Mouse (Mus musculus) liver, postnatal 0 days (tissue): Measurements from ENCODE around the gene Timm8a2.

ENCODE experiments used
- CTCF ChIP-seq: sonication (generic); IDR thresholded peaks from 2 replicates; pipeline ENCODE4 v1.5.1; 2016; ENCODE audit warnings: antibody characterized with exemption, low read depth
- EP300 ChIP-seq: IDR thresholded peaks from 2 replicates; pipeline ENCODE4 v1.6.1; 2016; ENCODE audit warnings: antibody characterized with exemption, low read depth, mild to moderate bottlenecking

DNA sequence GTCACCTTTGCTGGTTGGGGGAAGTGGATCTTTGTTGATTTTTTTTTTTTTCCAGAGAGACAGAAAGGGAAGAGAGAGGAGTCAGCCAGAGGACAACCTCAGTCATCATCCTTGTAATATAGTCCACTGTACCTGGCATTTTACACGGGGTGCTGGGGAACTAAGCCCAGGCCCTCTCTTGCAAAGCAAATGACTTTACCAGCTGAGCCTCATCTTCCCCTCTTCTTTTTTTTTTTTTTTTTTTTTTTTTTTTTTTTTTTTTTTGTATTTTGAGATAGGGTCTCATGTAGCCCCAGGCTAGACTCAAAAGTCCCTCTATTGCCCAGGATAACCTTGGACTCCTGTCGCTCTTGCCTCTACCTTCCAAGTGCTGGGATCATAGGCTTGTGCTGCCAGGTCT is 15.1 kb upstream of the Timm8a2 start:
- no peak for TF ChIP-seq CTCF
- TF ChIP-seq EP300 = no peak
